Mouse (Mus musculus) liver, embryonic 14.5 days (tissue): ENCODE measurements around the gene Sorcs2. TPM values are rescaled to one million over a fixed set of nuclear protein-coding genes. Genes with fewer than 3 reads are reported as not detected.
A peak's percentile ranks its signal among the peaks of the same experiment; 100 is the strongest.

Source experiments
- ATAC-seq: fragments of 200-750 bp; cut with Nextera tagmentation; 2 replicates; pipeline ENCODE4 v1.8.0; 2017; ENCODE audit warnings: moderate number of reproducible peaks, mild to moderate bottlenecking, moderate library complexity; ENCODE audit not compliant: insufficient read depth
- DNase-seq, 3 experiments: peaks; one replicate each; pipeline ENCODE4 v3.0.0-alpha.2; 2012 to 2013; ENCODE audit warnings: low read depth in 3 of 3, low spot score in 3 of 3
- H3K27ac ChIP-seq: fragments of 300-500 bp; sonication (generic); 2 replicates; pipeline ENCODE4 v1.5.1; 2014; ENCODE audit warnings: moderate library complexity, mild to moderate bottlenecking, control low read depth, inconsistent platforms
- H3K27me3 ChIP-seq: fragments of 300-500 bp; sonication (generic); 2 replicates; pipeline ENCODE4 v1.6.1; 2014; ENCODE audit warnings: mild to moderate bottlenecking, low read length, moderate library complexity; ENCODE audit not compliant: control insufficient read depth, insufficient read depth
- H3K36me3 ChIP-seq: fragments of 300-500 bp; sonication (generic); replicated peaks from 2 replicates; pipeline ENCODE4 v1.6.1; 2014; ENCODE audit warnings: low read depth; ENCODE audit not compliant: control insufficient read depth, insufficient read depth
- H3K4me1 ChIP-seq, 2 experiments: fragments of 200-500 bp in 1 of 2; fragments of 300-500 bp in 1 of 2; sonication (generic) in 1 of 2; replicated peaks; 2 replicates each; pipeline ENCODE4 v1.6.1; 2012 to 2014; ENCODE audit warnings: antibody characterized with exemption in 1 of 2, inconsistent platforms in 1 of 2, low read length in 1 of 2; ENCODE audit not compliant: control insufficient read depth in 2 of 2, insufficient read depth in 2 of 2
- H3K4me2 ChIP-seq: fragments of 300-500 bp; sonication (generic); 2 replicates; pipeline ENCODE4 v1.6.1; 2014; ENCODE audit warnings: low read depth, mild to moderate bottlenecking, control low read depth, moderate library complexity
- H3K4me3 ChIP-seq, 2 experiments: fragments of 200-500 bp in 1 of 2; fragments of 300-500 bp in 1 of 2; sonication (generic) in 1 of 2; 2 replicates each; pipeline ENCODE4 v1.5.1; 2012 to 2014; ENCODE audit warnings: low read depth in 2 of 2, low read length in 2 of 2, mild to moderate bottlenecking in 2 of 2, control low read depth in 1 of 2, inconsistent platforms in 1 of 2, moderate library complexity in 1 of 2; ENCODE audit not compliant: insufficient read depth in 1 of 2
- H3K9ac ChIP-seq: fragments of 300-500 bp; sonication (generic); replicated peaks from 2 replicates; pipeline ENCODE4 v1.6.1; 2014; ENCODE audit warnings: mild to moderate bottlenecking, control low read depth, moderate library complexity
- H3K9me3 ChIP-seq: fragments of 300-500 bp; sonication (generic); 2 replicates; pipeline ENCODE4 v1.6.1; 2016; ENCODE audit warnings: low read length, mixed read lengths; ENCODE audit not compliant: control insufficient read depth
- CTCF ChIP-seq: IDR thresholded peaks from 2 replicates; pipeline ENCODE4 v1.5.1; 2016; ENCODE audit warnings: antibody characterized with exemption, low read depth, control low read depth
- EP300 ChIP-seq: IDR thresholded peaks from 2 replicates; pipeline ENCODE4 v1.6.1; 2016; ENCODE audit warnings: antibody characterized with exemption, low read depth
- WGBS: fragments of 180-500 bp; shearing (Covaris S2); extraction: QIAGEN DNeasy Blood & Tissue Kit; methylation state at CpG from one replicate; pipeline ENCODE4 v1.1.7; 2014; ENCODE audit not compliant: insufficient replicate concordance; 5-methylcytosine and 5-hydroxymethylcytosine counted together
- polyA plus RNA-seq, 2 experiments: library from polyadenylated mRNA; depleted of rRNA in 1 of 2; stranded (reverse) in 1 of 2; unstranded in 1 of 2; fragments of >200 nt; fragmentation: Nextera tagmentation in 1 of 2; extraction: Ambion mirVana in 1 of 2; gene quantifications; 2 replicates each; pipeline versions ENCODE4 v1.2.1 to v1.2.3; 2012 to 2014

Sorcs2 gene
- polyA plus RNA-seq, 2 experiments = 0.17 to 0.33 TPM

GRCm38 (mm10) chr5:36330472-36331155, 67.3 kb downstream of the Sorcs2 start:
- DNase-seq = no peak
- TF ChIP-seq CTCF = no peak
- no peak for TF ChIP-seq EP300
- no peak overlapping the region for H3K4me2 ChIP-seq
- no peak overlapping the region for H3K27ac ChIP-seq
- H3K9ac ChIP-seq = no peak overlapping the region
- no peaks in the 10 kb centered on the region for H3K36me3 ChIP-seq
- no peaks in the 10 kb centered on the region for H3K27me3 ChIP-seq
- WGBS = 59% methylated on average over 21 of the region's 21 CpGs
- ATAC-seq = no peak
- H3K4me1 ChIP-seq = no peaks in the 10 kb centered on the region
- no peak overlapping the region for H3K4me3 ChIP-seq
- no peaks in the 10 kb centered on the region for H3K9me3 ChIP-seq

- Histone ChIP-seq H3K9ac (no peak overlapping the region), H3K4me2 (no peak overlapping the region), H3K27ac (no peak overlapping the region), H3K4me3 (no peak overlapping the region), H3K36me3 (no peaks in the 10 kb centered on the region), H3K4me1 (no peaks in the 10 kb centered on the region), H3K27me3 (no peaks in the 10 kb centered on the region), H3K9me3 (no peaks in the 10 kb centered on the region)
- 48% methylated on average over 9 of the region's 9 CpGs for WGBS
- ATAC-seq = no peak
- no peak for DNase-seq
- TF ChIP-seq EP300 = no peak
- TF ChIP-seq CTCF = no peak
Measured at GRCm38 (mm10) chr5:36326057-36327010, 71.6 kb downstream of the Sorcs2 start.

GRCm38 (mm10) chr5:36324140-36324572, 73.8 kb downstream of the Sorcs2 start:
- no peak overlapping the region for H3K27ac ChIP-seq
- no peak for TF ChIP-seq CTCF
- TF ChIP-seq EP300 = no peak
- no peaks in the 10 kb centered on the region for H3K4me1 ChIP-seq
- H3K4me2 ChIP-seq = no peak overlapping the region
- ATAC-seq (no peak), DNase-seq (no peak)
- WGBS = 67% methylated on average over 9 of the region's 9 CpGs
- H3K9ac ChIP-seq = no peak overlapping the region
- no peak overlapping the region for H3K4me3 ChIP-seq
- no peaks in the 10 kb centered on the region for H3K36me3 ChIP-seq
- no peaks in the 10 kb centered on the region for H3K9me3 ChIP-seq
- H3K27me3 ChIP-seq = no peaks in the 10 kb centered on the region

- TF ChIP-seq EP300 = no peak
- TF ChIP-seq CTCF = peak; percentile 83
- DNase-seq = peak; percentile 7 to 14 (median 10)
- no peak overlapping the region for H3K9ac ChIP-seq
- H3K36me3 ChIP-seq = no peaks in the 10 kb centered on the region
- H3K4me2 ChIP-seq = no peak overlapping the region
- no peak overlapping the region for H3K27ac ChIP-seq
- WGBS = 0% methylated on average over 2 of the region's 2 CpGs
- no peaks in the 10 kb centered on the region for H3K4me1 ChIP-seq
- no peak for ATAC-seq
- H3K9me3 ChIP-seq = no peaks in the 10 kb centered on the region
- no peak overlapping the region for H3K4me3 ChIP-seq
- no peaks in the 10 kb centered on the region for H3K27me3 ChIP-seq
Measured at GRCm38 (mm10) chr5:36323526-36323925, 74.4 kb downstream of the Sorcs2 start.

- no peaks in the 10 kb centered on the region for H3K36me3 ChIP-seq
- TF ChIP-seq CTCF = no peak
- TF ChIP-seq EP300 = no peak
- WGBS = 60% methylated on average over 8 of the region's 8 CpGs
- DNase-seq = no peak
- no peak overlapping the region for H3K27ac ChIP-seq
- no peaks in the 10 kb centered on the region for H3K27me3 ChIP-seq
- no peak overlapping the region for H3K9ac ChIP-seq
- no peak overlapping the region for H3K4me2 ChIP-seq
- no peak for ATAC-seq
- H3K4me1 ChIP-seq = no peaks in the 10 kb centered on the region
- no peak overlapping the region for H3K4me3 ChIP-seq
- no peaks in the 10 kb centered on the region for H3K9me3 ChIP-seq
Measured at GRCm38 (mm10) chr5:36321581-36321980, 76.4 kb downstream of the Sorcs2 start.
